Mouse (Mus musculus) frontal cortex, postnatal 14 days (tissue): ENCODE measurements around the gene Ggct.

ENCODE experiments used
- DNase-seq, 2 experiments: peaks; one replicate each; pipeline ENCODE4 v3.0.0; 2022; ENCODE audit warnings: low spot score in 2 of 2

Gene Ggct

GRCm38 (mm10) chr6:54952542-54952941 lies 40.2 kb downstream of the Ggct start:
- DNase-seq, result no peak

GRCm38 (mm10) chr6:54948682-54949081 lies 44.1 kb downstream of the Ggct start:
- DNase-seq, result no peak

- no peak for DNase-seq
Measured at GRCm38 (mm10) chr6:54946241-54946953, 46.4 kb downstream of the Ggct start.

- DNase-seq, result no peak
Measured at GRCm38 (mm10) chr6:54944551-54944950, 48.2 kb downstream of the Ggct start.

GRCm38 (mm10) chr6:54943753-54944152 lies 49.0 kb downstream of the Ggct start:
- DNase-seq, result no peak

GRCm38 (mm10) chr6:54943292-54943691 lies 49.5 kb downstream of the Ggct start:
- DNase-seq, result no peak

- no peak for DNase-seq
Measured at GRCm38 (mm10) chr6:54941149-54941548, 51.6 kb downstream of the Ggct start.

GRCm38 (mm10) chr6:54940126-54940525 lies 52.6 kb downstream of the Ggct start:
- DNase-seq, result no peak

- DNase-seq, result no peak
Measured at GRCm38 (mm10) chr6:54939631-54940030, 53.1 kb downstream of the Ggct start.

- DNase-seq, result no peak
Measured at GRCm38 (mm10) chr6:54936496-54936895, 56.3 kb downstream of the Ggct start.

- no peak for DNase-seq
Measured at GRCm38 (mm10) chr6:54934930-54935329, 57.8 kb downstream of the Ggct start.

GRCm38 (mm10) chr6:54934313-54934712 lies 58.4 kb downstream of the Ggct start:
- DNase-seq, result no peak

GRCm38 (mm10) chr6:54933866-54934265 lies 58.9 kb downstream of the Ggct start:
- DNase-seq, result no peak

- no peak for DNase-seq
Measured at GRCm38 (mm10) chr6:54933216-54933615, 59.5 kb downstream of the Ggct start.
